Mouse (Mus musculus): Measurements from ENCODE around the gene Sgsm2.

Sgsm2 gene

DNA sequence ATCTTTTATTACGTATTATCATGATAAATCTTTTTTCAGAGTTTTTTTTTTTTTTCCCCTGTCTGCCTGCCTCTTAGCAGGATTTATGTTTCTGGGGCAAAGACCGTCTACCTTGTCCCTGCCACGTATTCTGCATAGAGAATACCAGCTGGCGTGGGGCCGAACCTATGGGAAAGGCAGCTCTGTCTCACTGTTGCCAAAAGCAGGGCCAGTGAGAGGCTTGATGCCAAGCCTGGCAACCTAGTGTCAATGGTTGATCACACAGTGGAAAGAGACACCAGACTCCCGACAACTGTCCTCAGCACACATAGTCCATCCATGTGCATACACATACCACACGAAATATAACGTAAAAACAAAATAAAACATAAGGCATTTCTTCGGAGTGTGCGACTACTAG lies 13.8 kb downstream of the Sgsm2 start:
- DNase-seq (ENCODE audit: low read depth, low spot score): no peak

DNA sequence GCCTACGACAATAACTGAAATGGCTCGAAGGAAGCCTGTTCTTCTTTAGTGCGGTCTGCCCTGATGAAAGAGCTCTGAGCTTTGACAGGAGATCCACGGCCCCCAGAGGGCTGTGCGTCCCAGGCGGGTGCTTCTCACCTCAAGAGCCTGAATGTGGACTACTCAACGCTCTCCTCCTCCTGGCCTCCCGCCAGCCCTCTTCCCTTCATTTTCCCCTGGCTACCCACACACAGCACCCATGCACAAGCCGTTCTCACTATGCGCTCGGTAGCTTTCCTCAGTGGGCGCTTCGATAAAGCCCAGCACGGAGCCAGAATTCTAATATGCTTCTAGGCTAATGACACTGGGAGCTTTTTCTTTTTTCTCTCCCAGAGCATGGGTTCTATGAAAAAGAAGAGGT lies 14.9 kb downstream of the Sgsm2 start:
- no peak for DNase-seq (ENCODE audit: low read depth, low spot score)

DNA sequence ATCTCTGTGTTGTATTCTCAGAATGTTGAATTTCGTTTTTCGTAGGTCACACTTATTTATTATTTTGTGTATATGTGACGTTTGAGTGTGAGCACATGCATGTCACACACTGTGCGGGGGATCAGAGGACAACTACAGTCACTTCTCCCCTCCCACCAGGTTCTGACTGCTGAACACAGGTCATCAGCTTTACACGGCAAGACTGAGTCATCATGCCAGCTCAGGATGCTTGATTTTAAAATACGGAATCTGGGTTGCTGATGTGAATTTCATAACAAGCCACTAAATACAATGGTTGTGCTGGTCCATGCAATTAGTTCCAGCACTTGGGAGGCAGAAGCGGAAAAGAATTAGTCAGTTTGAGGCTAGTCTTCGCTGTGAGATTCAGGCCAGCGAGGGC lies 15.9 kb downstream of the Sgsm2 start:
- DNase-seq (ENCODE audit: low read depth, low spot score): no peak

DNA sequence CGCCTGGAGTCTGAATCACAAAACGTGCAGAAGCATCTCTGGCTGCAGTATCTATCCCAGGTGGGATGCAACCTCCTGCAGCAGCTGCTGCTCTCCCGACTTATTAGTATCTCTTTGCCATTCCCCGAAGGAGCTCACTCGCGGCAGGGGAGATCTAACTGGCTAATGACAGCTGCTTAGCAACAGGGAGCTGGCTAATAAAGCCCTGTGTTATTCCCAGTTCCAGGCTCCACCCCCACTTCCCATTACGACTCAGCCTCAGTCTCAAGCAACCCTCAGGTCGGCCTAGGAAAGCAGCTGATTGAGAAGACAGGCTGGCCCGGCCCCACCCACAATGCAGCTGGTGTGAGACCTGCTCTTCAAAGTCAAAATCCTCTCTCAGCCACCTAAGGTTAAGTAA lies 20.1 kb downstream of the Sgsm2 start:
- no peak for DNase-seq (ENCODE audit: low read depth, low spot score)

DNA sequence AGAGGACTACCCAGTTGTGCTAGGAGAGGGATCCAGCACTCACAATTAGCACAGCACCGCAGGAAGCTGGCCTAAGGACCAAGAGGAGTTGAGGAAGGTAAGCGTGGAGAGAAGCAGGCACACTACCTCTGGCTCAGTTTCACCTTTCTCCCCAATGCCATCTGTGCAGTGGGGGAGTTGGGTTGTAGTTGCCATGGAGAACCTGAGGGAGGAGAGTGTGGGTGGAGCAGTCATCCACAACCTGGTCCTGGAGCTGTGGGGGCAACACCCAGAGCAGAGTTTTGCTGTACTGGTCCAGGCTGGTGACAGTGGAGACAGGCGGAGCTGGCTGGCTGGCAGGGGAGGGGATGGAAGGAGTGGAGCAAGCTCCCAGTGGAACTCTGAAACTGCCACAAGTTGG lies 22.2 kb downstream of the Sgsm2 start:
- DNase-seq (ENCODE audit: low read depth, low spot score): no peak

DNA sequence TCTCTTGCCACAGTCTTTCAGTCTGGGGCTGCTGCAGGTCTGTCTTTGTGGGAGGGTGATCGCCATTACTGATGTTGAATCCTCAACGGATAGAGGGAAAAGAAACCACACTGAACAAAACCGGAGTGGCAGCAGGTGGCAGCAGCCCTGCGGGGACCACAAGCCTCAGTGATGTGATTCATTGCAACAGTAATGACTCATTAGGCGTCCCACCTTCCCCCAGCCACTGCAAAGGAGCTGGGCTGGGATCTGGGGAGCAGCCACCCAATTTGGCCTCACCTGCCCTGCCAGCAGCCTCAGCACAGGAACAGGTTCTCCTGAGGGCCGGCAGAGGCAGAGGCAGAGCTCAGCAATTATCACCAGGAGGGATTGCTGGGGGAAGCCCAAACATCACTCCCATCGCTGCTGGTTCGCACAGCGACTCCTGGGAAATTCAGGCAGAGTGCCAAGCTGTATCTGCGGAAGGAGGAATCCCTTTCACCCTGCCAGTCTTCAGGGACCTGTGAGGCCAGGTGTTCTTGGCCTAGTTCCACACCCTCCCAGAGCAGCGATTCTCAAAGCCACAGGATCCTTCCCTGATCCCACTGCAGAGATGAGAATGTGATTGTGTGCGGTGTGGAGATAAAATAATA lies 25.8 kb downstream of the Sgsm2 start:
- no peak for DNase-seq (ENCODE audit: low read depth, low spot score)

DNA sequence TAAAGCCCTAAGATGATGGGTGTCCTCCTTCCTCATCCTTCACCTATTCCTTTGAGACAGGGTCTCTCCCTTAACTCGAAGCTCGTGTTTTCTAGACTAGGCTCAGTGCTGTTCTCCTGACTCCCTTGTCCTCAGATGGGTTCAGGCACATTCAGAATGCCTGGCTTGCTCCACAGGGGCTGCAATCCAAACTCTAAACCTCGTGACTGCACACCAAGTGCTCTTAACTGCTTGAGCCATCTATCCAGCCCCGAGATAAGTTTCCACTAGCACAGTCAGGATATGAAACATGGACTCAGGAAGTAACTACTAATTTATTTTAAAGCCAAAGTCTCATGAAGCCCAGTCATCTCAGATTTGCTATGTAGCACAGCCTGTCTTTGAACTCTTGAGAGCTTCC lies 26.3 kb downstream of the Sgsm2 start:
- no peak for DNase-seq (ENCODE audit: low read depth, low spot score)

DNA sequence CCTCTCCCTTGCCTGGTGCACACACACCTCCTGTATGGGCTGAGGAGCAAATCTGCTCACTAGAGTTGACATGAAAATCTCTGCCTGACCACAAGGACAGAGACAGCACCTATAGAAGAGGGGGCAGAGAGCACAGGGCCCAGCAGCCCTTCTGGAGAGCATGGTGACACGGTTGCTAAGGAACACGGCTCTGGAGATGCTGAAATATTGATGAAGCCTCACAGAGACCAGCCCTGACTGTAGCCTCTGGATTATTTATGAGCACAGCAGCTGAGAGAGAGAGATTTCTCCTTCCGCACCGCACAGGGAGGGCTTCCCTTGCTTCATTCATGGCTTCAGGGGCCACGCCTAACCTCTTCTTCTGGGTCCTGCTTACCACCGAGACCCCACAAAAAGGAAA lies 27.3 kb downstream of the Sgsm2 start:
- no peak for DNase-seq (ENCODE audit: low read depth, low spot score)

DNA sequence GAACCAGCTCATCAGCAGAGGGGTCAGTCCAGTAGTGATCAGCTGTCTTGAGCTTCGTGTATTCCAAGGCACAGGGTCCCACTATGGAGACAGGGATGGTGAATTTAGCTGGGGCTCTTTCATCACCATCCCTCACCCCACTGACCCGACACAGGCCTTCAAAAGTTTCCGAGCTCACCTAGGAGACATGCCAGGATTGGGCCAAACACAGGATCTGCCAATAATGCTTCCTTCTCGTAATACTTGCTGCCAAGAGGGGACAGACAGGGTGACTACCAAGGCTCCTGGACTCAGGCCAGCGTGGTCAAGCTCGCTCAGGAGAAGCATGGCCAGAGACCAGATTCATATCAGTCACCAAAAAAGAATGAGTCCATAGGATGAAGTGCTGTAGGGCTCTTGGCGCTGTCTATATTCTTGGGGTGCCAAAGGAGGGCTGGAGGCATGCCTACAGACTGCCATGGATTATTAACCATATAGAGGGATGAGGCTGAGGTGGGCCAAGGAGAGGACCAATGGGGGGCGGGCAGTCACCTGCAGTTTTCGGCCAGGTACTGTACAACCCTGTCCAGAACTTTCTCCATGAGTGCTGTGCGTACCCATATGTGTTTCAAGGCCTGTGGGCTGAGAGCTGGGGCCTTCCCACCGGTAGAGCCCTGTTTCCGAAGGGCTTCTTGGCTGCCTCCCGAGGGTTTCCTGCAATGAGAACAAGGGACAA lies 28.7 kb downstream of the Sgsm2 start:
- no peak for DNase-seq (ENCODE audit: low read depth, low spot score)

DNA sequence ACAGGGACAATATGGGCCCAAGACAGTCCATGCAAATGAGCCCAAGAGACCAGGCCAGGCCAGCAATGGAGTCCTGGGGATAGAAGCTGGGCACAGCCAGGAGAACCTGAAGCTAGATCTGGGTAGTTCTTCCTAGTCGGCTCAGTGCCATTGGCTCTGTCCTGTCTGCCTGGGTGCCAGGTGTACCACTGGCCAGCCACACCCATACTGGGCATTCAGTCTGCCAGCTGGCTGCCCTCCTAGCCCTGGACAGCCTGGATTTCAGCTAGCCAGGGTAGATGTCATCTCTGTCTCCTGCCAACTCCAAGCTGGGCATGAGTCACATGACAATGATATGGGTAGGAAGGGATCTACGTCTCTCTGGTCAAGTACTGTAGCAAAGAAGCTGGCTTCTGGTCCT lies 29.7 kb downstream of the Sgsm2 start:
- DNase-seq (ENCODE audit: low read depth, low spot score): no peak

DNA sequence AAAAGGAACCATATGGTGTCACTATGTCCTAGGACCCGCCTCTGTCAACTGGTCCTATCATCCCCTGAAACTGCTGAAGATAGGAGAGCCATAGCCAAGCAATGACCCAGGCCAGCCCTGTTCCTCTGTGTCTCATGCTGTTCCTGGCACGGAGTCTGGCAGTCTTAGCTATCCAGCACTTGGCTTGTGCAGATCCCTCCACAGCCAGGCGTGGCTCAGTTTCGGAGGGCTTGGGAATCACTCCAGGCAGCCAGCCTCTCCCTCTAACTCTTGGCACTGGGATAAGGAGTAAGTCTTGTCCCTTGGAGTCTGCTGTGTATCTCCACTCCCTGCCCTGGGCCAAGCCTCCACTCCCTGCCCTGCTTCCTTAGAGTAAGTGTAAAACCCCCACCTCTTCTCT lies 30.2 kb downstream of the Sgsm2 start:
- no peak for DNase-seq (ENCODE audit: low read depth, low spot score)

DNA sequence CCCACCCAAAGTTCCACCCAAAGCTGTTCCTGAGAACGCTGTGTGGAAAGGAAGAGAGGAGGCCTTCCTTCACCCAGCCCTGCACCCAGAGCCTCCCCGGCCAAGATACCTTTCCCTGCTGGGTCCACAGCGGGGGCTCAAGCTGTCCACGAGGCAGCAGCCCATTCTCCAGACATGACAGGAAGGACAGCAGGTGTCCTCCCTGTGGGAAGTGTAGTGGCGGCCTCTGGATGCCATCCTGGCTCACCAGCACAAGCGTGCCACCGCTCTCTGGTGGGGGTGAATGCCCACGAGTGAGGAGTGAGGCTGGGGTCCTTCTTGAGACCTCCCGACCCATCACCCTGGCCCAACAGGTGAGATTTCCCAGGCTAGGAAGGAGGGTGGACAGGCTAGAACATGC lies 31.6 kb downstream of the Sgsm2 start:
- no peak for DNase-seq (ENCODE audit: low read depth, low spot score)

DNA sequence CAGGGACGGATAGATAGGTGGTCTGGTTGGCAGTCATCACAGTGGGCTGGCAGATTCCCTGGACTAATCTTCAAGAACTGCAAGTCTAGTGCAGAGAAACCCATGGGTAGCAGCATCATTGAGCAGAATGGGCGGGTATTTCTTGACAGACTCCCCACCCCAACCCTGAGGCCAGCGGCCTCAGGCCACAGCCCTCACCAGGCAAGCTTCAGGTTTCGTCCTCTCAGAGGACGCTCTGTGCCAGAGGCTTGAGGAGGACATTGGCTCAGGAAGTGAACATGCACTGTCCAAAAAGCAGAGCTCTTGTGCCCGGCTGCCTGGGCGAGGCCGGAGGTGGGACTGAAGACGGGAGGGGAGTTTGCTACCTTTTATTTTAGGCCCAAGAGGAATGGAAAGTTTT lies 32.4 kb downstream of the Sgsm2 start:
- no peak for DNase-seq (ENCODE audit: low read depth, low spot score)

DNA sequence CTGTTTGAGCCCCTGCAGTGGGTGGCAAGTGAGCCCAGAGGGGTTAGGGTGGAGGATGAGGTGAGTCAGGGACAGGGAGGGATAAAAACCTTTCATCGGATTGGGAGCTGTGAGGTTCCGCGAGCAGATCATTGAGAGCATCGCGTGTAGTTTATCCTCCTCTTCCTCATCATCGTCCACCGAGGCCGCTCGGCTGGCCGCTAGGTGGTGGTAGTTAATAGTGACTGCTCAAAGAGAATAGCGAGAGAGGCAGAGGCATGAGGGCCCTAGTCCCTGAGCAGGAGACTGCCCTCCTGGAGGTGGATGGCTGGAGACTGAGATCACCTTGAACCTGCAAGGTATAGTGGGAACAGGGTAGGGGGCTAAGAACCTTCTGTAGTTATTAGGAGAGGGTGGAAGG lies 33.4 kb downstream of the Sgsm2 start:
- no peak for DNase-seq (ENCODE audit: low read depth, low spot score)

DNA sequence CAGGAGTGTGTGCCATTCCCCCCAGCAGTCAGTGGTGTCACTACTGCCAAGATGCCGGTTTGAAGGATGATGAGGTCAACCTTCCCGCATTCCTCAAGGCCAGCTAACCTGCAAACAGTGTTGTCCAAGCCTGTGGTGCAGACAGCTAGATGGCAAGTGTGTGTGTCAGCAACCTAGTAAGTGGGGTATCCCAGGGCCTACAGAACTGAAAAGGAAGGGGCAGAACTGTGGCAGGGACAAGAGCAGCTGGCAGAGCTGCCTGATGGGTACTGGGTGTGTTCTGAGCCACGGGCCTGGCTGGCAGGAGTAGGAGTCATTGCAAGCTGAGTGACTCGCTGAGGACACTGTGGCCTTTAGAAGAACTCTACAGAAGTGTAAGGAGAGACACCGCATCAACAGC lies 34.7 kb downstream of the Sgsm2 start:
- DNase-seq (ENCODE audit: low read depth, low spot score): no peak

DNA sequence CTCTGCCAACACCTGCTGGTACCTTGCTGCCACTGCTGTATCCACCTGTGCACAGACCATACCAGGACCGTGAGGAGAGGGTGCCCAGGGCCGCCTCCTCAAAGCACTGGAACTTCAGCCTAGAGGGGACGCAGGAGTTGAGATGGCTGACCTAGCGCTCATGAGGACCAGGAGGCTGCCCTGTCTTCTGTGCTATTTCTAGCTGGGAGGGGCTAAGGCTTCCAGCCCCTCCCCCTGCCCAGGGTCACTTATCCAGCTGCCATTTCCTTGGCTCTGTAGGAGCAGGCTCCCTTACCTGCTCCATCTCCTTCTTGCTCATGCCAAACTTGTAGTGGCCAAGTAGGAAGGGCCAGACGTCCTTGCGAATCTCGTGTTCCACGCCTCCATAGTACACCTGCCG lies 39.1 kb downstream of the Sgsm2 start:
- DNase-seq (ENCODE audit: low read depth, low spot score): no peak

DNA sequence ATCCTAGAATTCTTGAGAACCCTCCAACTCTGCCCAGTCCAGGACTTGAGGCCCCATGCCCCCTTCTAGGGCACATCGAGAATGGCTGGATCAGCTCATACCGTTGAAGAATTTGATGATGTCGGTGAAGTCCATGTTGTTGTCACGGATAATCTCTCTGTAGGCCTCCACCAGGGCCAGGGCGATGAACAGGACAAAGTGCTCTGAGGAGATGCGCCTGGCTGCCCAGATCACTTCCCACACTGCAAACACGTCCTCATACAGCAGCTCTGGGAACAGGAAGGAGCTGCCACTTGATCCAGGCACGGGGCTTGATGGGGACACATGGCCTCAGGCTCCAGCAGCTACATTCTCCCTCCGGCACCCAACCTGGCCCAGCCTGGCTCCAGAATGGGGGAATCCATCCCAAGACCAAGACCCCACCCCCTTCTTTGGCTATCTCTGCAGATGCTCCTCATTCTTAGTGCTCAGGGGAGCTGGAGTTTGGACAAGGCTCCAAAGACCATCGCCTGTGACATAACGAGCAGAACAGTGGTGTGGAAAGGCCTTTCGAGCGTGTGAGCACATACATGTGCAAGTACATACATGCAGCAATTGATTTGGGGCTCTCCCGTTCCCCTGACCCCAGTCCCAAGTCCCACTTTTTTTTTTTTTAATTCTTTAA lies 45.7 kb downstream of the Sgsm2 start:
- no peak for DNase-seq (ENCODE audit: low read depth, low spot score)

DNA sequence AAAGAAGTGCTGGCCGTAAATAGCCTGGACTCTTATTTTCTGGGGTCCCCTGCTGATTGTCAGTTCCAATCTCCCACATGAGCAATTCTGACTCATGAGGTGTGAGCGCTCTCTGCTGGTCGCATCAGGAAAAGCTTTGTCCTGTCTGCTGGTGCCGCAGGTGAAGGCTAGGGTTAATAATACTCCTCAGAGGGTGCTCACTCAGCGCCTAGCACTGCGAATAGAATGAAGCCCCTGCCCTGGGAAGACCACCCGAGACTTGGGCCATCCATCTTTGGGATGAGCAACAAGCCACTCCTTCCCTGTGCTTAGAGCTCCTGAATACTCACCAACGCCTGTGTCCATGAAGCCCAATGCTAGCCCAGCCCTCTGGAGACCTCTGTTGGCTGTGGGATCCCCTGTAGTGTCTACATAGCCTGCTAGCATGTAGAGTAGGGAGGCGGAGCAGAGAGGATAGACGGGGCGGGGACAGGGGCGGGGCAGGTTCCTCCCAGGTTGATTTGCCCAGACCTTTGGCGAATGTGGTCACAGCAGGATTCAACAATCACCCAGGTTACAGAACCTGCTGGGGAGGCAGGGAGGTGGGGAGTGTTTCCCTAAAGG lies 48.8 kb downstream of the Sgsm2 start:
- DNase-seq (ENCODE audit: low read depth, low spot score): no peak

DNA sequence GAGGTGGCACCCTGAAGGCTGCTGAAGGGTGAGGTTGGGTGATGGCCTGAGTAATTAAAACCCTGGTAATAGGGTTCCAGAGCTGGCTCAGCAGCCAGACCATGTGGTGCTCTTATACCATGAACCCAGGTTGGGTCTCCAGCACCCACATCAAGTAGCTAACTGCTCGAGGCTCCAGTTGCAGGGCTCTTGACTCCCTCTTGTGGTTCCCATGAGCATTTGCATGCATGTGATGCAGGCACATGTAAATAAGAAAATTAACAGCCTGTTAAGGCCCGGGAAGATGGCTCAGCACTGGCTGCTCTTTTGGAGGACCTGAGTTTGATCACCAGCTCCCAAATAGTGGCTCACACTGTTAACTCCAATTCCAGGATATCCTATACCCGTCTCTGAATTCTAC lies 51.1 kb downstream of the Sgsm2 start:
- no peak for DNase-seq (ENCODE audit: low read depth, low spot score)

DNA sequence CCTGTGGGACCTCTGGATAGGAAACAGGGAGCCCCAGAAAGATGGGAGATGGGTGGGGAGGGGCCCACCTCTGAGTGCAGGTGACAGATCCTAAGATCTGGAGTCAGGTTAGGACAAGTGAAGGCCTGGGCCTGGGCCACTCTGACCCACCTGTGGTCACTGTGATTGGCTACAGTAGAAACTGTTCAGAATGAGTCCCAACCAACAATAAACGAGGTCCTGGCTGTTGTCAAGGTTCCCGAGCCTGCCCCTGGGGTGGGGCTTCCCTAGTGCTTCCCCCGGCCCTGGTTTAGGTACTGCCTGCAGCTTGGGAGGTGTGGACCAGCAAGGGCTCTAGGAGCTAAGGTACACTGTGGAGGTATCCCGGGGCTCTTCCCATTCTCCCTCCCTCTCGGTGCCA lies 53.1 kb downstream of the Sgsm2 start:
- no peak for DNase-seq (ENCODE audit: low read depth, low spot score)

DNA sequence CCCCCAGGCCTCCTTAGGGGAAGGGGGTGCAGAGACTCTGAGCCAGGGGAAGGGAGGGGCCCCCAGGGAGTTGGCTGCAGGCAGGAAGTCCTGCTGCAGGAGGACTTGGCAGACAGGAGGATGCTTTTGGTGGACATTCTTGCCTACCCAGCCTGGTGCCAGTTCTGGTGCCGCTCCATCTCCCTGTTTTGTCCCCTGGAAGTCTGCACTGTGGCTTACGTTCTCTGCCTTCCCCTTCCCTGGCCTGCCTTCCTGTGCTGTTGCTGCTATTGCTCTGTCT lies 53.5 kb downstream of the Sgsm2 start:
- DNase-seq (ENCODE audit: low read depth, low spot score): no peak

DNA sequence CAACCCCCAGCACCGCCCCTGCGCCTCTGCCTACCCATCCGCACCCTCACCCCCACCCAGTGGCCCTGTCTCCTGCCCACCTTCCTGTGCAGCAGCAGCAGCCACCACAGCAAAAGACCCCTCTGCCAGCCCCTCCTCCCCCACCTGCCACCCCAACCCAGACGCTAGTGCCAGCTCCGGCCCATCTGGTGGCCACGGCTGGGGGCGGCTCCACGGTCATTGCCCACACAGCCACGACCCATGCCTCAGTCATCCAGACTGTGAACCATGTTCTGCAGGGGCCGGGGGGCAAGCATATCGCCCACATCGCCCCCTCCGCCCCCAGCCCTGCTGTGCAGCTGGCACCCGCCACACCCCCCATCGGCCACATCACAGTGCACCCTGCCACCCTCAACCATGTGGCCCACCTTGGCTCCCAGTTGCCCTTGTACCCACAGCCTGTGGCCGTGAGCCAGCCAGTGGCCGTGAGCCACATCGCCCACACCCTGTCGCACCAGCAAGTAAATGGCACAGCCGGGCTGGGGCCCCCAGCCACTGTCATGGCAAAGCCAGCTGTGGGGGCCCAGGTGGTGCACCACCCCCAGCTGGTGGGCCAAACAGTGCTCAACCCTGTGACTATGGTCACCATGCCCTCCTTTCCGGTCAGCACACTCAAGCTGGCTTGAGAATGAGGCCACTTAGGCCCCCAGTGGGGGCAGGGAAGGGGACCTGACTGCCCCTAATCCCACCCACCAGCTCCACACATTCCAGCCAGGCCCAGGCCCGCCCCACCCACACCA lies 54.0 kb downstream of the Sgsm2 start:
- no peak for DNase-seq (ENCODE audit: low read depth, low spot score)

Measured in brain, embryonic 18.5 days (tissue).